Mouse (Mus musculus): ENCODE results near the gene Grid1.

DNA sequence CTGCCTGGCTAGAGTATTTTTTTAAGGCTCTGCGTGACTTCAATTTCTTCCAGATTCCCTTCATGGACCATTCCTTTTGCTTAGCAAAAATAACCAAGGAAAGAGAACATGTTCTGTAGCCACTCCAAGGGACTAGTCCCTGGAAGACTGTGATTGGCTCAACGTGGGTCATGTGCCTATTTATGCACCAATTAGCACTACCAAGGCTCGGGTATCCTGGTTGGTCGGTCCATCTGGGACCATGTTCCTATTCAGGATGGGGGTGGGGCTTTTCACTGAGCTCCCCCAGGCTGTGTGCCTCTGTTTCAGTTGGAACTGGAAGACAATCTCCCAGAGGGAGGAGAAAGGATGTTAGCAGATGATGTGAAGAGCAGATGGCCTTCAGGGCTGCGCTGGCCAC is 23.7 kb downstream of the Grid1 start:
- TF ChIP-seq CTCF (IDR thresholded peaks at IDR 0.05; ENCODE audit: borderline replicate concordance, control insufficient read depth, extremely low read depth, insufficient read depth, low read length, poor library complexity): no peak
- no peak for TF ChIP-seq POLR2A (IDR thresholded peaks at IDR 0.05; ENCODE audit: control insufficient read depth, extremely low read depth, insufficient read depth, low read length, poor library complexity)
